Mouse (Mus musculus): ENCODE results near the gene Smim11.

- no peak for TF ChIP-seq CTCF (IDR thresholded peaks at IDR 0.05; ENCODE audit: low read depth, low read length)
- TF ChIP-seq POLR2A (IDR thresholded peaks at IDR 0.05; ENCODE audit: extremely low read depth, insufficient read depth, low read length): no peak
Observed at GRCm38 (mm10) chr16:92309126-92309525, 8.0 kb downstream of the Smim11 start.
